Mouse (Mus musculus) testis, adult 2 months (tissue): Measurements from ENCODE around the gene Mrpl52.

Experiments used
- CTCF ChIP-seq: fragments of 200-500 bp; IDR thresholded peaks from 2 replicates; pipeline ENCODE4 v1.5.1; 2012; ENCODE audit warnings: low read depth, mild to moderate bottlenecking, inconsistent platforms, low read length, moderate library complexity; ENCODE audit not compliant: control insufficient read depth, insufficient read depth, insufficient replicate concordance
- POLR2A ChIP-seq: fragments of 200-500 bp; IDR thresholded peaks from 2 replicates; pipeline ENCODE4 v1.6.1; 2012; ENCODE audit warnings: low read depth, mild to moderate bottlenecking, inconsistent platforms, low read length, moderate library complexity; ENCODE audit not compliant: control insufficient read depth

- TF ChIP-seq CTCF (no peak), POLR2A (no peak)
Measured at GRCm38 (mm10) chr14:54416830-54417229, 9.9 kb upstream of the Mrpl52 start.
